Mouse (Mus musculus): ENCODE measurements around the gene Invs. TPM values are rescaled to one million over a fixed set of nuclear protein-coding genes. Genes with fewer than 3 reads are reported as not detected.

Invs gene
- polyA plus RNA-seq, 1 experiment from 2014 or later = 5.3 TPM

DNA sequence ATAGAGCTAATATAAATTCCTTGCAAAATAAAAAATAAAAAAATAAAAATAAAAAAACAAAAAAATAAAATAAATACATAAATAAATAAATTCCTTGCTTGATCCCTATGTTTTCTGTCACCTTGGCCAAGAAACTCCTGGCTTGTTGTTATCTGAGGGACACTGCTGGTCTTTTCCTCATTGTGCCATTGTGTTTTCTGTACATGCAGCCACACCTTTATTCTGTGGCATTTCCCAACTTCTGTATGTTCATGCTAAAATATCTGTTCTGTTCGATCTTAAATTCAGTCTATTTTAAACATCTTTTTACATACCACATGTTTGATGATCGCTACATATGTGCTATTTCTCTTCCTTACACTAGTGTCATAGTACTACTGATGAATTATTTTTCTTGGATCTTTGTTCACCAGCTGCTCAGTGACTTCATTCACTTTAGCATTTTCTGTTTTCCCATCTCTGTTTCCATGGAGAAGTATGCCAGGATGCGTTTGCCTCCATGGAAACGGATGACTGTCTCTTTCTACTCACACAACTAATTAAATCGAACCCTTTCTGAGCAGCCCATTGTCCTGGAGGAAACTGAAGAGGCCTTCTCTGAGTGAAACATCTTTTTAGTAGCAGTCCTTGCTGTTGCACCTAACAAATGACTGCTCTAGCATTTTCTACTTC is 7.7 kb downstream of the Invs start:
- Histone ChIP-seq H3K36me3 (ENCODE audit: control insufficient read depth, insufficient read depth, low read length) (no peaks in the 10 kb centered on the region), H3K4me3 (replicated peaks; ENCODE audit: low read depth, low read length) (no peak overlapping the region), H3K27ac (replicated peaks; ENCODE audit: low read depth, low read length) (peak overlapping the region; percentile 60; the same call in 1 of the 2 replicates), H3K27me3 (ENCODE audit: control insufficient read depth, insufficient read depth, low read length) (no peaks in the 10 kb centered on the region), H3K9me3 (ENCODE audit: control insufficient read depth, low read length) (no peaks in the 10 kb centered on the region), H3K4me1 (ENCODE audit: control insufficient read depth, insufficient read depth, low read length) (peaks cover 10% of the 10 kb centered on the region), H3K4me2 (ENCODE audit: low read length) (no peak overlapping the region), H3K9ac (replicated peaks; ENCODE audit: low read length) (no peak overlapping the region)
- no peak; the same call in 1 of the 2 replicates for ATAC-seq (ENCODE audit: low FRiP score, low TSS enrichment)
- peak; percentile 74 for DNase-seq
- WGBS = 15% methylated on average over 5 of the region's 5 CpGs

DNA sequence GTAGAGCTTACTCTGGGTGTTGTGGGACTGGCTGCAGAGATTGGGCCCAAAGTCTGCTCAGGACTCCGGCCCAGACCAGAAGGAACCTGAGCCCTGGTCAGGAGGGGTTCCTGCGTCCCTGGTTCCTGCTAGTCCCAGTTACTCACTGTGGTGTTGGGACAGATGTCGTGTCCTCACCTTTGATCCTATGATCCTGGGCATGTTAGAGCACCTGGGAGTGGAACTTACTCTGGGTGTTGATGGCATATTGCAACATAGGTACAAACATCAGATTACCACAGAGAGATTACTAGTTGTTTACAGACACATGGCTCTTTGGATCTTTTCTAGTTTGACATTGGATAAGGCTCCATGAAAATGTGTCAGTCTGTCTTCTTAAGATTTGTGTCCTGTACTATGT is 35.3 kb downstream of the Invs start:
- no peak for ATAC-seq (ENCODE audit: low FRiP score, low TSS enrichment)
- no peak overlapping the region for H3K4me2 ChIP-seq (ENCODE audit: low read length)

DNA sequence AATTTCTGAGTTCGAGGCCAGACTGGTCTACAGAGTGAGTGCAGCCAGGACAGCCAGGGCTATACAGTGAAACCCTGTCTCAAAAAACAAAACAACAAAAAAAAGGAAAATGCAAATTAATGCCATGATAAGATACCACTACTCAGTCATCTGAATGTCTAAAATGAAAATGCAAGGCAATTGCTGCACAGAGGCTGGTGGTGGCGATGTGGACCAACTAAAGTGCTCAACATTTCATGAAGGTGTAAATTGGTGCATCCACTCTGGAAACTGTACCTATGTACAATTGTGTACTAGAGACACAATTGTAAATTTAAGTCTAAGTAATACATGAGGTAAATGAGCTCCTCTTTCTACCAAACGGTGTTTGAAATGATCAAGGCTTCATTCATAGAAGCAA is 36.5 kb downstream of the Invs start:
- DNase-seq (no peak), ATAC-seq (ENCODE audit: low FRiP score, low TSS enrichment) (no peak)
- H3K4me2 ChIP-seq (ENCODE audit: low read length) = no peak overlapping the region
- no peaks in the 10 kb centered on the region for H3K27me3 ChIP-seq (ENCODE audit: control insufficient read depth, insufficient read depth, low read length)
- H3K9me3 ChIP-seq (ENCODE audit: control insufficient read depth, low read length) = no peaks in the 10 kb centered on the region
- H3K27ac ChIP-seq (replicated peaks; ENCODE audit: low read depth, low read length) = no peak overlapping the region
- 92% methylated on average over 3 of the region's 3 CpGs for WGBS
- H3K4me1 ChIP-seq (ENCODE audit: control insufficient read depth, insufficient read depth, low read length) = 0 out of 2 replicates have a peak, but pooled peaks cover 1% of the 10 kb centered on the region
- H3K36me3 ChIP-seq (ENCODE audit: control insufficient read depth, insufficient read depth, low read length) = no peaks in the 10 kb centered on the region
- no peak overlapping the region for H3K9ac ChIP-seq (replicated peaks; ENCODE audit: low read length)
- H3K4me3 ChIP-seq (replicated peaks; ENCODE audit: low read depth, low read length) = no peak overlapping the region

More for the DNA sequence above, 35.3 kb downstream of the Invs start:
- Histone ChIP-seq H3K27ac (replicated peaks; ENCODE audit: low read depth, low read length) (no peak overlapping the region), H3K9me3 (ENCODE audit: control insufficient read depth, low read length) (no peaks in the 10 kb centered on the region), H3K36me3 (ENCODE audit: control insufficient read depth, insufficient read depth, low read length) (no peaks in the 10 kb centered on the region), H3K4me1 (ENCODE audit: control insufficient read depth, insufficient read depth, low read length) (no peaks in the 10 kb centered on the region), H3K4me3 (replicated peaks; ENCODE audit: low read depth, low read length) (no peak overlapping the region), H3K27me3 (ENCODE audit: control insufficient read depth, insufficient read depth, low read length) (no peaks in the 10 kb centered on the region), H3K9ac (replicated peaks; ENCODE audit: low read length) (no peak overlapping the region)
- WGBS = 93% methylated on average over 3 of the region's 3 CpGs
- no peak for DNase-seq

DNA sequence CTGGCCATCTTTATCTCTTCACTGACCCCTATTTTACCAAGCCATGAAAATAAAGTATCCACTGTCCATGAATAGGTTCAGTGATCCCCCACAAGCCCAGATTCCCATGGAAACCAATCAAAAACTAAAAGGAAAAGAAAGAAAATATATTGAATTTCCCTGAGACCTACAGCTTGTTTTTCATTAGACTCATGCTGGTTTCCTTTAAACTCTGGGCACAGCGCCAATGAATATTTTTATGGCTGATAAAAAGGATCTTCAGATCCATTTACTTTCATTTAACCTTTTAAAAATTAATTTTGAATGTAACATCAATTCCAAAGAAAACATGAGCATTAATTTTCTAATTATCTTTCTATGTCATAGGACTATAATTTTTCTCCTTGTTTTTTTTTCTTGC is 41.7 kb downstream of the Invs start:
- H3K9me3 ChIP-seq (ENCODE audit: control insufficient read depth, low read length) = no peaks in the 10 kb centered on the region
- ATAC-seq (ENCODE audit: low FRiP score, low TSS enrichment) (no peak), DNase-seq (peak; percentile 44)
- H3K4me3 ChIP-seq (replicated peaks; ENCODE audit: low read depth, low read length) = no peak overlapping the region
- no peak overlapping the region for H3K9ac ChIP-seq (replicated peaks; ENCODE audit: low read length)
- no peak overlapping the region for H3K27ac ChIP-seq (replicated peaks; ENCODE audit: low read depth, low read length)
- H3K4me1 ChIP-seq (ENCODE audit: control insufficient read depth, insufficient read depth, low read length) = 0 out of 2 replicates have a peak, but pooled peaks cover 3% of the 10 kb centered on the region
- 87% methylated on average over 1 of the region's 1 CpGs for WGBS
- H3K27me3 ChIP-seq (ENCODE audit: control insufficient read depth, insufficient read depth, low read length) = no peaks in the 10 kb centered on the region
- H3K4me2 ChIP-seq (ENCODE audit: low read length) = no peak overlapping the region
- H3K36me3 ChIP-seq (ENCODE audit: control insufficient read depth, insufficient read depth, low read length) = no peaks in the 10 kb centered on the region

DNA sequence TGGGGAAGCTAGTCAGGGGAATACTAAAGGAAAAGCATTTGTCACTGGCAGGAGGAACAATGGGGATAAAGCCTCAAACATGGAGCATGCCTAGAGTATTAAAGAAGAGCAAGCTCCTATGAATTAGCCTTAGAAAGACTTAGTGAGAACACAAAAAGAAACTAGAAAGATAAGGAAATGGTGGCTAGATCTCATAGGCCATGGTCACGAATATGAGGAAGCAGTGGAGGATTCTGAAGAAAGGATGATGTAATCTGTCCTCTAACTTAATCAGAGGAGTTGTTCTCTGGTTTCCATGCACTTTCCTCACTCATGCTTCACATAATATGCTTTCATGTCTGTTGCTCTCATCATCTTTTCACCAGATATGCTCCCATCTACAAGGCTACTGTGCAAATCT is 42.5 kb downstream of the Invs start:
- Histone ChIP-seq H3K36me3 (ENCODE audit: control insufficient read depth, insufficient read depth, low read length) (no peaks in the 10 kb centered on the region), H3K4me2 (ENCODE audit: low read length) (no peak overlapping the region), H3K4me1 (ENCODE audit: control insufficient read depth, insufficient read depth, low read length) (0 out of 2 replicates have a peak, but pooled peaks cover 3% of the 10 kb centered on the region), H3K27me3 (ENCODE audit: control insufficient read depth, insufficient read depth, low read length) (no peaks in the 10 kb centered on the region), H3K27ac (replicated peaks; ENCODE audit: low read depth, low read length) (no peak overlapping the region), H3K9me3 (ENCODE audit: control insufficient read depth, low read length) (no peaks in the 10 kb centered on the region), H3K9ac (replicated peaks; ENCODE audit: low read length) (no peak overlapping the region), H3K4me3 (replicated peaks; ENCODE audit: low read depth, low read length) (no peak overlapping the region)
- 17% methylated on average over 1 of the region's 1 CpGs for WGBS
- ATAC-seq (ENCODE audit: low FRiP score, low TSS enrichment) = no peak
- DNase-seq = no peak

DNA sequence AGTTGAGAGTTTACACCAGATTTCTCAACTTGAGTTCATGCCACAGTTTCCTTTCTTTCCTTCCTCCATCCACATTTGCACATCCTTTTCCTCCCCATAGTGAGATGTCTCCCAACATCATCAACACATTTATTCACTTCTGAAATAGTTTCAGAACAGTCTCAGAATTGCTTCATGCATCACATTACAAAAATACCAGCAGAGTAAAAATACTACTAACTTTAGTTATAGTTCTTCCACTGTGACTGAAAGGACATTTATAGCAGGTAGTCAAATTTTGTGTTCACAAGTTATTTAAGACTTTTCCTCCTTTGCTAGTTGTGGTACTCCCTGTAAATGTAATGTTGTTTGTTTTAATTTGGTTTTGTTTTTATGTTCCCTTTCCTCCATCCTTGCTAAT is 47.6 kb downstream of the Invs start:
- Histone ChIP-seq H3K27me3 (ENCODE audit: control insufficient read depth, insufficient read depth, low read length) (no peaks in the 10 kb centered on the region), H3K27ac (replicated peaks; ENCODE audit: low read depth, low read length) (no peak overlapping the region), H3K4me3 (replicated peaks; ENCODE audit: low read depth, low read length) (no peak overlapping the region), H3K36me3 (ENCODE audit: control insufficient read depth, insufficient read depth, low read length) (no peaks in the 10 kb centered on the region), H3K9ac (replicated peaks; ENCODE audit: low read length) (no peak overlapping the region), H3K4me1 (ENCODE audit: control insufficient read depth, insufficient read depth, low read length) (no peaks in the 10 kb centered on the region), H3K9me3 (ENCODE audit: control insufficient read depth, low read length) (no peaks in the 10 kb centered on the region), H3K4me2 (ENCODE audit: low read length) (no peak overlapping the region)
- no peak for ATAC-seq (ENCODE audit: low FRiP score, low TSS enrichment)
- no peak for DNase-seq

DNA sequence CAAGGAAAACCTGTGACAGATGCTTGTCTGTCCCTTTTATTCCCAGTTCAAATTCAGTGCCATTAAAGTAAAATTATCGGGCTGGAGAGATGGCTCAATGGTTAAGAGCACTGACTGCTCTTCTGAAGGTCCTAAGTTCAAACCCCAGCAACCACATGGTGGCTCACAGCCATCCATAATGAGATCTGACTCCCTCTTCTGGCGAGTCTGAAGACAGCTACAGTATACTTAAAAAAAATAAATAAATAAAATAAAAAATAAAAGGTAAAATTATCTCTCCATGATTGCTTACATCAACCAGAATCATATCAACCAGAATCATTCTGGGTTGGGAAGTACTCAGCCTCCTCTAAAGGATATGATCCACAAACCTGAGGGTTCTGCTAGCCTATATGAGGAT is 48.5 kb downstream of the Invs start:
- no peak overlapping the region for H3K27ac ChIP-seq (replicated peaks; ENCODE audit: low read depth, low read length)
- no peak overlapping the region for H3K9ac ChIP-seq (replicated peaks; ENCODE audit: low read length)
- DNase-seq (no peak), ATAC-seq (ENCODE audit: low FRiP score, low TSS enrichment) (no peak)
- no peaks in the 10 kb centered on the region for H3K4me1 ChIP-seq (ENCODE audit: control insufficient read depth, insufficient read depth, low read length)
- no peaks in the 10 kb centered on the region for H3K27me3 ChIP-seq (ENCODE audit: control insufficient read depth, insufficient read depth, low read length)
- H3K9me3 ChIP-seq (ENCODE audit: control insufficient read depth, low read length) = no peaks in the 10 kb centered on the region
- WGBS = 62% methylated on average over 2 of the region's 2 CpGs
- H3K4me3 ChIP-seq (replicated peaks; ENCODE audit: low read depth, low read length) = no peak overlapping the region
- H3K36me3 ChIP-seq (ENCODE audit: control insufficient read depth, insufficient read depth, low read length) = no peaks in the 10 kb centered on the region
- H3K4me2 ChIP-seq (ENCODE audit: low read length) = no peak overlapping the region

DNA sequence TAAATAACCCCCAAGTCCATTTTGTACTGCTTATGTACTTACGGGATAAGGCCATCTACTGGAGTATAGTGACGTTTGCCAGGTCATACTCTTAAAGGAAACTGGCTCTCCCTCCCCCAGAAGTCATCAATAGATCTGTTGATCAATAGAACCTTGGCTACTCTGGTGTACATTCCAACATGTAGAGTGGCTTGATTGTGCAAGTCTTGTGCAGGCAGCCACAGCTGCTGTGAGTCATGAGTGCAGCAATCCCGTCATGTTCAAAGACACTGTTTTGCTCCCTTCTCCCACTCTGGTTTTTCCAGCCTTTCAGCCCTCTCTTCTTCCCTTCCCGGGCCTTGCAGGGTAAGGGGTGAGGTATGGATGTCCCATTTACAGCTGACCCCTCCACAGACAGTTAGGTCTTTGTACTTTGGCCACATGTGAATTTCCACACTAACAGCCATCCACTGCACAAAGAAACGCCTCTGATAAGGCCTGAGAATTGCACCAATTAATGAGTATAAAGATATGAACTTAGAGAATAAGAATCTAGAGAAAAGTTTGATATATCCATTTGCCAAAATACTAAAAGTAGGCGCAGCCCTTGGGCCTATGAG is 53.0 kb downstream of the Invs start:
- ATAC-seq (ENCODE audit: low FRiP score, low TSS enrichment) (no peak), DNase-seq (no peak)
- H3K27me3 ChIP-seq (ENCODE audit: control insufficient read depth, insufficient read depth, low read length) = no peaks in the 10 kb centered on the region
- H3K27ac ChIP-seq (replicated peaks; ENCODE audit: low read depth, low read length) = no peak overlapping the region
- no peak overlapping the region for H3K9ac ChIP-seq (replicated peaks; ENCODE audit: low read length)
- no peak overlapping the region for H3K4me2 ChIP-seq (ENCODE audit: low read length)
- 89% methylated on average over 6 of the region's 6 CpGs for WGBS
- H3K4me1 ChIP-seq (ENCODE audit: control insufficient read depth, insufficient read depth, low read length) = peaks cover 7% of the 10 kb centered on the region; the same call in 1 of the 2 replicates
- H3K9me3 ChIP-seq (ENCODE audit: control insufficient read depth, low read length) = no peaks in the 10 kb centered on the region
- H3K36me3 ChIP-seq (ENCODE audit: control insufficient read depth, insufficient read depth, low read length) = no peaks in the 10 kb centered on the region
- no peak overlapping the region for H3K4me3 ChIP-seq (replicated peaks; ENCODE audit: low read depth, low read length)

Data from midbrain, embryonic 14.5 days (tissue).